Mouse (Mus musculus): ENCODE data around the gene Izumo1. TPM values are rescaled to one million over a fixed set of nuclear protein-coding genes. Genes with fewer than 3 reads are reported as not detected.
A peak's percentile ranks its signal among the peaks of the same experiment; 100 is the strongest.

Izumo1 gene
- total and polyA plus RNA-seq, 3 experiments, result 0.17 to 0.44 (median 0.21) TPM

GRCm38 (mm10) chr7:45587631-45588592, 33.7 kb upstream of the Izumo1 start:
- Histone ChIP-seq H3K4me3 (replicated peaks in 1 of 3; ENCODE audit: low read depth in 2 of 3, low read length in 2 of 3, poor library complexity in 1 of 3) (no peak overlapping the region), H3K9me3 (replicated peaks; ENCODE audit: low read length) (no peaks in the 10 kb centered on the region), H3K36me3 (replicated peaks in 1 of 2; ENCODE audit: control insufficient read depth in 1 of 2, insufficient read depth in 1 of 2, low read length in 1 of 2) (peaks cover 22 to 60% of the 10 kb centered on the region in 2 experiments), H3K9ac (ENCODE audit: insufficient read depth, low read depth) (no peak overlapping the region), H3K27me3 (replicated peaks) (no peaks in the 10 kb centered on the region), H3K27ac (ENCODE audit: insufficient read depth, low read depth) (no peak overlapping the region), H3K4me1 (ENCODE audit: control insufficient read depth in 1 of 2, insufficient read depth in 2 of 2) (peaks cover 0 to 28% of the 10 kb centered on the region in 2 experiments; a peak in 3 of 4 replicates), H3K79me2 (replicated peaks; ENCODE audit: control insufficient read depth, extremely low read depth, insufficient read depth, poor library complexity, severe bottlenecking) (no peaks in the 10 kb centered on the region), H3K4me2 (ENCODE audit: insufficient read depth, low read depth, poor library complexity, severe bottlenecking) (no peak overlapping the region)
- no peak for DNase-seq (ENCODE audit: extremely low read depth)
- in situ Hi-C loops (cut with MboI; ENCODE audit: low pct_ligation_motif_present, low pct_unique_long_range_greater_than_20kb, low sequenced_read_pairs) (loop anchor here (10.0 kb wide), 1 partner anchor 63 kb away; the partner anchor contains the start of genes Plekha4 and Ppp1r15a), dilution Hi-C loops (cut with MboI; ENCODE audit: extremely low pct_ligation_motif_present, extremely low pct_unique_long_range_greater_than_20kb, low sequenced_read_pairs) (no loop called here)
- TF ChIP-seq JUN (IDR thresholded peaks at IDR 0.05; ENCODE audit: insufficient read depth, low read depth, low read length) (no peak), RAD21 (IDR thresholded peaks at IDR 0.05; ENCODE audit: low read depth, low read length) (no peak), SMC3 (IDR thresholded peaks at IDR 0.05; ENCODE audit: low read depth, low read length) (no peak), IRF4 (IDR thresholded peaks at IDR 0.05; ENCODE audit: low read depth, low read length) (no peak), MEF2A (IDR thresholded peaks at IDR 0.05; ENCODE audit: borderline replicate concordance, low read depth, low read length) (no peak), CTCF (conservative IDR thresholded peaks at IDR 0.05 in 1 of 2, IDR thresholded peaks at IDR 0.05 in 1 of 2; ENCODE audit: low read depth in 2 of 2, low read length in 2 of 2) (no peak), NELFE (IDR thresholded peaks at IDR 0.05; ENCODE audit: low read depth, low read length) (no peak)

- dilution Hi-C loops (cut with MboI; ENCODE audit: extremely low pct_ligation_motif_present, extremely low pct_unique_long_range_greater_than_20kb, low sequenced_read_pairs), result no loop called here
- H3K4me1 ChIP-seq (ENCODE audit: control insufficient read depth in 1 of 2, insufficient read depth in 2 of 2), result peaks cover 0 to 32% of the 10 kb centered on the region in 2 experiments; a peak in 3 of 4 replicates
- peak overlapping the region in 1 of 3 experiments; percentile 14 for H3K4me3 ChIP-seq (replicated peaks in 1 of 3; ENCODE audit: low read depth in 2 of 3, low read length in 2 of 3, poor library complexity in 1 of 3)
- no peak overlapping the region for H3K4me2 ChIP-seq (ENCODE audit: insufficient read depth, low read depth, poor library complexity, severe bottlenecking)
- no peaks in the 10 kb centered on the region for H3K79me2 ChIP-seq (replicated peaks; ENCODE audit: control insufficient read depth, extremely low read depth, insufficient read depth, poor library complexity, severe bottlenecking)
- DNase-seq (ENCODE audit: extremely low read depth), result peak; percentile 80
- no peaks in the 10 kb centered on the region for H3K27me3 ChIP-seq (replicated peaks)
- H3K9ac ChIP-seq (ENCODE audit: insufficient read depth, low read depth), result no peak overlapping the region
- in situ Hi-C loops (cut with MboI; ENCODE audit: low pct_ligation_motif_present, low pct_unique_long_range_greater_than_20kb, low sequenced_read_pairs), result loop anchor here (10.0 kb wide), 1 partner anchor 64 kb away; the partner anchor contains the start of genes Plekha4 and Ppp1r15a
- no peaks in the 10 kb centered on the region for H3K9me3 ChIP-seq (replicated peaks; ENCODE audit: low read length)
- H3K27ac ChIP-seq (ENCODE audit: insufficient read depth, low read depth), result no peak overlapping the region
- H3K36me3 ChIP-seq (replicated peaks in 1 of 2; ENCODE audit: control insufficient read depth in 1 of 2, insufficient read depth in 1 of 2, low read length in 1 of 2), result peaks cover 22 to 54% of the 10 kb centered on the region in 2 experiments
- TF ChIP-seq MAFK (IDR thresholded peaks at IDR 0.05; ENCODE audit: insufficient replicate concordance, low read length), result no peak
- peak; percentile 85; the same call in 1 of the 2 replicates for TF ChIP-seq KAT2A (IDR thresholded peaks at IDR 0.05; ENCODE audit: insufficient replicate concordance, low read length)
- TF ChIP-seq POLR2A (IDR thresholded peaks at IDR 0.05; ENCODE audit: low read depth, low read length), result no peak
- peak; percentile 40 to 86; a peak in 2 of 4 replicates for TF ChIP-seq CTCF (conservative IDR thresholded peaks at IDR 0.05 in 1 of 2, IDR thresholded peaks at IDR 0.05 in 1 of 2; ENCODE audit: low read depth in 2 of 2, low read length in 2 of 2)
- TF ChIP-seq SIN3A (IDR thresholded peaks at IDR 0.05; ENCODE audit: low read length), result no peak
- TF ChIP-seq ETS1 (conservative IDR thresholded peaks at IDR 0.05; ENCODE audit: low read depth, low read length), result no peak
- TF ChIP-seq NELFE (IDR thresholded peaks at IDR 0.05; ENCODE audit: low read depth, low read length), result no peak
- peak; percentile 15; the same call in 1 of the 2 replicates for TF ChIP-seq NRF1 (IDR thresholded peaks at IDR 0.05; ENCODE audit: low read depth, low read length)
- no peak for TF ChIP-seq CHD1 (IDR thresholded peaks at IDR 0.05; ENCODE audit: low read depth, low read length)
- TF ChIP-seq EP300 (IDR thresholded peaks at IDR 0.05; ENCODE audit: low read length), result no peak
- peak; percentile 22; the same call in 1 of the 2 replicates for TF ChIP-seq MYC (IDR thresholded peaks at IDR 0.05; ENCODE audit: low read depth, low read length)
- no peak for TF ChIP-seq BHLHE40 (IDR thresholded peaks at IDR 0.05; ENCODE audit: low read depth, low read length)
- TF ChIP-seq SMC3 (IDR thresholded peaks at IDR 0.05; ENCODE audit: low read depth, low read length), result peak; percentile 79
- no peak; the same call in 1 of the 2 replicates for TF ChIP-seq ELF1 (IDR thresholded peaks at IDR 0.05; ENCODE audit: low read depth, low read length)
- peak; percentile 96 for TF ChIP-seq HCFC1 (IDR thresholded peaks at IDR 0.05; ENCODE audit: low read depth, low read length)
- no peak for TF ChIP-seq MAX (IDR thresholded peaks at IDR 0.05; ENCODE audit: low read length)
- TF ChIP-seq IRF4 (IDR thresholded peaks at IDR 0.05; ENCODE audit: low read depth, low read length), result no peak
- no peak; the same call in 1 of the 2 replicates for TF ChIP-seq GABPA (IDR thresholded peaks at IDR 0.05; ENCODE audit: insufficient replicate concordance, low read depth, low read length)
- no peak for TF ChIP-seq USF2 (conservative IDR thresholded peaks at IDR 0.05; ENCODE audit: low read depth, low read length)
- 0 out of 2 replicates have a peak, but pooled peaks have one; percentile 11 for TF ChIP-seq MEF2A (IDR thresholded peaks at IDR 0.05; ENCODE audit: borderline replicate concordance, low read depth, low read length)
- TF ChIP-seq ZC3H11A (IDR thresholded peaks at IDR 0.05; ENCODE audit: low read depth, low read length), result no peak
- TF ChIP-seq ZKSCAN1 (IDR thresholded peaks at IDR 0.05; ENCODE audit: borderline replicate concordance, low read depth, low read length), result no peak
- TF ChIP-seq ZNF384 (IDR thresholded peaks at IDR 0.05; ENCODE audit: low read depth, low read length), result no peak
- no peak for TF ChIP-seq ZMIZ1 (IDR thresholded peaks at IDR 0.05; ENCODE audit: low read depth, low read length)
- TF ChIP-seq POLR2AphosphoS2 (IDR thresholded peaks at IDR 0.05; ENCODE audit: low read depth, low read length), result no peak
- TF ChIP-seq JUND (conservative IDR thresholded peaks at IDR 0.05; ENCODE audit: low read depth, low read length), result no peak
- TF ChIP-seq USF1 (IDR thresholded peaks at IDR 0.05; ENCODE audit: low read depth, low read length), result no peak
Observed at GRCm38 (mm10) chr7:45589173-45589572, 32.4 kb upstream of the Izumo1 start.

Measured in CH12.LX (cell line).